Mouse (Mus musculus) right cerebral cortex, postnatal 25 days (tissue): ENCODE results near the gene Entpd1.
"Not testable (repeated sequence)": the region's sequence is repeated elsewhere in the genome, so short reads cannot be mapped to it uniquely, and the experiment has no call there.

Experiments
- DNase-seq: peaks from one replicate; pipeline ENCODE4 v3.0.0; 2022

The Entpd1 gene

DNA sequence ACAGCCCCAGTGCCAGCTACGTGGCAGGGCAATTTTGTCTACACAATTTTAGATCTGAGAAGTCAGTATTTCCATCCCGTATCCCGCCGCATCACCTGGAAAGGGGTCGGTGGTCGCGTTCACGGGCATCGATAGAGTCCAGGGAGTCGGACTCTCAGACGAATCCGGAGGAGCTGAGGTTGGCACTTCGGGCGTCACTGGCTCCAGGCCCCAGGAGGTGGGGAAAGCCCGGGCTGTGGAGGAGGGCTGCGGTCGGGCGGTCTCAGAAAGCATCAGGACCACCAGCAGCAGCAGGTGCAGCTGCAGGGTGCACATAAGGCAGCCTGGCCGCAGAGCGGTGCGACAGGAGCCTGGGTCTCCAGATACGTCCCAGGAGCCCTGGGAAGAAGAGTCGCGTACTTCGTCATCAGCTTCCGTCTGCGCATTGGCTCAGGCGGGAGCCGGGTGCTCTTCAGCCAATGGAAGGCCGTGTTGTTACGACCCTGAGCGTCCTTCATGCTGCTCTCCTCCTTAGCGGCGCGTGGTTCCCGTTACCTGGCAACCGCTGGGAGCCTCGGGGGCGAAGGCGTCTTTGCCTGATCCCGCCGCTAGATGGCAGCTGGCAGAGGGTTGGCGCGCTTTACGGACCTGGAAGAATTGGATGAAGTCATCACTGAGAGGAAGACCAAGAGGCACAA lies at the start of gene Entpd1, which contains the start of gene Tctn3:
Gene Entpd1 (plus strand): TSS at position 537 of the 677 bp plus-strand sequence.
Gene Tctn3 (minus strand): TSS at position 404 of the 677 bp plus-strand sequence.
- DNase-seq: peak; percentile 96

DNA sequence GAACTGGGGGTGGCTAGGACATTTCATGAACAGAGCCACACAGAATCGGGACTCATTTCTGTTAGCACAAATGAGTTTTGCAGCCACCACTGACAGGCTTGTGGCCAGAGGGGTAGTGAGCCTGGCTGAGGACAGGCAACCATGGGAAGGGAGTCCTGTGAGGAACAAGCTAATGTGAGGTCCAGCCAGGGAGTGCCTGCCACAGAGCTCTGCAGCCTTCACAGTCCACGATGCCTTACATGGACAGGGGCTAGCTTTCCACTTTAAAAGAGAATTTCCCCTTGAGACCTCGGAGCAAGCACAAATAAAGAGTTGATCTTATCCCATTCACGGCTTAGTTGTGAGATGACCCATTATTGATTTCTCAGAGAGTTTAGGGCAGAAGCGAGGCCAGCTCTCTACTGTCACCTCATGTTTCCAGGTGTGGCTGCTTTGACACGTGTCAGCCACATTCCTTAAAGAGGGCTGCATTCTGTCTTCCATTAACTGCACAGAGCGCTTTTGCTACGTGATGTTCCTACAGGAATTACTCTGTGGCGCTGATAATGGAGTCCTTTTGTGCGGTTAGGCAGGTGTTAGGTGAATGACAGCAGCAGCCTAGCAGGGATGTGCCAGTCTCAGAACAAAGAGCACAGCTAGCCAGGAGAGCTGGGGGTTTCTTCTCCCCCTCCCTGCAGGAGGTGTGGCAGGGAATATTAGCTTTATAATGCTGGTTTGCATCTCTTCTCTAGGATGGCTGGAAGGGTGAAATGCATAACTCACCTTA lies 48.1 kb upstream of the Entpd1 start:
- no peak for DNase-seq

DNA sequence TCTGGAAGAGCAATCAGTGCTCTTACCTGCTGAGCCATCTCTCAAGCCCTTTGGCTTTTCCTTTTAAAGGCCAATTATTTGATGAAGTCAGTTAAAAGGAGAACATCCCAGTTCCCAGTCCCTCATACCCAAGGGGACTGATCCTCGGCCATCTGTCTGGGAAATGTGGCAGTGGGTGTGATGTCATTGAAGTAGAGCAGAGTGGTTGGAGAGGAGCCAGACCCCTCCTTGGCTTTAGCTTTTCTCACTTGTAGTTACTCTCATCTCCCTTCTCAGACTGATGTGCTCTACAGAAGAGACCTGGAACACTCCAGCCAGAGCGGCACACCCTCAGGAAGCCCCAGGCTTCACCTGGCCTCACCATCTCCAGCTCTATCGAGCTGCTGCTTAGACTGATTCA lies 44.5 kb upstream of the Entpd1 start:
- DNase-seq: no peak

DNA sequence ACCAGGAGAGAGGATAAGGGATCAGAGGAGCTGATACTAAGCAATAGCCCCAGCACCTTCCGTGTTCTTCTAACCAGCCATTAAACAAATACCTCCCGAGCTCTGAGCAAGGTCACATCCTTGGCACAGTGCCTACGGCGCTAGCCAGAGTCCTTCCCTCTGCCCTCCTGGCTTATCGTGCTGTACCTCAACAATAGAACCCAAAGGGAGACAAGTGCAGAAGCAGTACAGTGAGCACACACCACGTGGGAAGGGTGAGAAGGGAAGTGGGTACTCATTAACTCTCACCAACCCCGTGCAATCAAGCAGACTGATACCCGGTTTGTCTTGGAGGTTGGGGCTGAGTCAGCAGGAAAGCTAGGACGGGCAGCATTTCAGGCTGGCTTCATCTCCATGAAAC lies 41.4 kb upstream of the Entpd1 start:
- DNase-seq: no peak

DNA sequence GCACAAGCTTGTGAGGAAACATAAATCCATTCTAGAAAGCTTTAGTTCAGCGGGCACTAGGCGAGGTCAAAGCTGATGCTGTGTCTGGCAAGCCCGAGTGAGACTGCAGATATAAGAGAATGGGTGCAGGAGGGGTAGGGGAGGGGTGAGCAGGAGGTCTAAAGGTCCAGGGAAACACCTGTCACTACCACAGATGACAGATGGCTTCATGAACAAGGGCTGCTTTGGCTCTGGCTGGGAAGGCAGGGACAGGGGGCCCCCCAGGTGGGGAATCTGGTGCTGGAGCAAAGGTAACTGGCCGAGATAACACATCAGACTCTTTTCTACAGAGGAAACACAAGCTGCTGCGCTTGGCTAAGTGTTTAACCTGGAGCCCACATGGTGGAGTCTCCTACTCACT lies 36.7 kb upstream of the Entpd1 start:
- DNase-seq: no peak

DNA sequence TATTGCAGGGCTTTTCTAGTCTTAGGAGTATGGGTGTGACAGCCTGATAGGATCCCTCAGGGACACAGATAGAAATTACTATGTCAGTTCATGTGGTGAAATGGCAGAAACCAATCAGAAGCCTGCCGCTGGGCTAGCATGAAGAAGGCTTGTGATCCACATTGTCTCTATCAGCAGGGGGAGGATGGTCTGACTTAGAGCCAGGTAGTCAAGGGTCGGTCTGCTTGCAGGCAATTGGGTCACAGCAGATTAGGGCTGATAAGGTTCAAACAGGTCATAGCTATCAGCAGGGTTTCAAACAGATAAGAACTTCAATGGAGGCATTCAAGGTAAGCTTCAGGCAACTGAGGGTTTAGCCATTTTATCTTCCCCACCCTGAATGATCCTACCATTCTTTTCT lies 31.3 kb upstream of the Entpd1 start:
- no peak for DNase-seq

DNA sequence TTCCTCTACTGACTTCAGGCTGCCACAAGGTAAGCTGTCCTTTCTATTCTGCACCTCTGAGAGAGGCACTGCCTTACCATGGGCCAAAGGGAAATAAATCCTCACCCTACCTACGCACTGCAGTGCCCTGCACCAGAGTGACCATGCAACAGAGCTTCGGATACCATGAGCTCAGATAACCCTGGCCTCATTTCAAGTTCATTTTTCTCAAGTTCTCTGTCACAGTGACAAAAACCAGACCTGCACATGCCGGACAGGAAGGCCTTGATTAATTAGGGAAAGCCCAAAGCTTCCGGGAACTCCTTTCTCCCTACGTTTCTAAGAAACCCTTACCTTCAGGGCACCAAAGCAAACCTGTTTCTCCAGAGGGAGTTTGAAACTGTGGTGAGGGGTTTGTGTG lies 30.5 kb upstream of the Entpd1 start:
- DNase-seq: no peak

DNA sequence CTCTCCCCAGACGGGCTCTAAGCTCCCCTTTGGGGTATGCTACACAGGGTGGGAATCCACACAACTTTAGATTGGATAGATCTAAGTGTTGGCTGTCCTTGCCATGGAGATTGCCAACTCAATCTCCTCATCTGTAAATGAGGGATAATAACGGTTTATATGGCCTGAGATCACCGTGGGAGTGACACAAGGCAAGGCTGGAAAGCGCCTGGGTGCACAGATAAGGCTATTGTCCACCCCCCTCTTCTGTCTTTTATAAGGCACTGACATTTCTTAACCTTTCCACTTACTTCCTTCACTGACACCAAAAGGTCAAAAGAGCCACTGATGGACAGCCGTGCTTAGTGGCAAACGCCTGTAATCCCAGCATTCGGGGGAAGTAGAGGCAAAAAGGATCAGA lies 25.3 kb upstream of the Entpd1 start:
- no peak for DNase-seq

DNA sequence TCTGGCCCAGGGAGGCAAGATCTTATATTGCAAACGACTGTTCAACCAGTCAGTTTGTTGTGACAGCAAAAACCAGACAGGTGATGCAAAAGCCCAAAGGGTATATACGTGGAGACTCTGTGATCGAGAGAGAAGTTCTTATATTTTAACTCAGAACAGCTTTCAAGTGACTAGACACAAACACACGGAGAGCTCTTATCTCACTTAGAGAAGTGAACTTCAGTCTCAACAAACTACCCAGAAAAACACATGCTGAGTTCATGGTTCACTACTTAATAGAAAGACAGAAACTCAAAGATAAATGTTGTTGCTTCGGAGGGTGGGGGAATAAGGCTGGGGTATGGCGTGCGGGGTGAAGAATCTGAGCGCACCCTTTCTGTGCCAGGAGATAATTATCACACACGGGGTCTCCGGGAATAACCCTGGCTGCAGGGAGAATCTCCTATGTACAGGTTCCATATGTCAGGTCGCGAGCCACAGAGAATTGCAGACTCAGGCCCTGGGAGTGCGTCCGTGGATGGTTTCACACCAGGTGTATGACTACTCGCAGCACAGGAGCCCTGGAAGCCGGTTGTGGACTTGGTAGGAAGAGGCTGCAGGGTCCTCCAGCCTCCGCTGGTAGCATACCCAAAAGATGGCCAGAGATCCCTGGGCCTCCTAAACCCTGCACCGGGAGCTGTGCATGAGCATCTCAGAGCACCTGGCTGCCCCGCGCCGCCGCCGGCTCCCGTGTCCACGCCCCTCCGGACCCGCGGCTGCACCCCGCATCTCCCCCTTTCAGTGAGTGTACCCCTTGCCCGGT lies 24.5 kb upstream of the Entpd1 start:
- no peak for DNase-seq

DNA sequence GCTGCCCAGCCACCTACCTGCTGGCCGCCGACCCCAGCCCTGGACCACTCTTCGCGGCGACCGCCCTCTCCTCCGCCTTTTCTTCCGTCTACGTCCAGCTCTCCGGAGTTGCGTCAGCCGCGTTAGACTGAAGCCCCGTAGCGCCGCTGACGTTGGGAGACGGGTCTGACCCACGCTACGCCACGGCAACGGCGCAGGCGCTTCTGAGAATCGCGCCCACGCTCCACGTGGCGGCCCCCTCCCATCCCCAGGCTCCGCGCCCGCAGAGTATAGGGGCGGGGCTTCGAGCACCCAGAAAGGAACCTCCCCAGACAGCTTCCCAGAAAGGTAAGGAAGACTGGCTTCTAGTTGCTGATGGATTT lies 23.9 kb upstream of the Entpd1 start, which contains the start of gene Aldh18a1:
Gene Aldh18a1 (minus strand): TSS at position 171 of the 362 bp plus-strand sequence.
- peak; percentile 94 for DNase-seq

DNA sequence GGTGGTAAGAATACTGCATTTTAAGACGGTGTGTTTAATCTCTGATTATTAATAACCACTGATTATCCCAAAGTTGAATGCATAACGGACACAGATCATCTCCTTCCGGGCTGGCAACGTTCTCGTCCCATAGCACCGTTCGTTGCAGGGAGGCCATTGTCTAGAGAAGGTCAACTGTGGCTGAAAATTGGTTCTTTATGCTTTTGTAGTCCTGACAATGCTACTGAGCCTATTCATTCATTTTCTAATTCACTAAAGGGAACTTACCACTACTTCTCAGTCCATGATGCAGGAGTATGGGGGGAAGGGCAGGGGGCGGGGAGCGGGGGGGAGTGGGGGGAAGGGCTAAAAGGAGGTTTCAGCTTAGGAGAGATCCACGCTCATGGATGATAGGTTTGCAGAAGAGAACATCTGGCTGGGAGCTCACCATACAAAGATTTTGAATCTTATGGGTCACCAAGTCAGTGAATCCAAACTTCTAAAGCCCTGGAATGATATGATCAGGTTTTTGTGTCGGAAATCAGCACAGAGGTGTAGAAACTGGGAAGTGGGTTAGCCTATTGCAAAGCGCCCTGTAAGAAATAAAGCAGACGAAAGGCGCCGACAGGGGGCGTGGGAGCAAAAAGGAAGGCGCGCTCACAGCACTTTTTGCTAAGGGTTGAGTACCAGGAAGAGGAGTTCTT lies 23.2 kb upstream of the Entpd1 start:
- peak; percentile 83 for DNase-seq

DNA sequence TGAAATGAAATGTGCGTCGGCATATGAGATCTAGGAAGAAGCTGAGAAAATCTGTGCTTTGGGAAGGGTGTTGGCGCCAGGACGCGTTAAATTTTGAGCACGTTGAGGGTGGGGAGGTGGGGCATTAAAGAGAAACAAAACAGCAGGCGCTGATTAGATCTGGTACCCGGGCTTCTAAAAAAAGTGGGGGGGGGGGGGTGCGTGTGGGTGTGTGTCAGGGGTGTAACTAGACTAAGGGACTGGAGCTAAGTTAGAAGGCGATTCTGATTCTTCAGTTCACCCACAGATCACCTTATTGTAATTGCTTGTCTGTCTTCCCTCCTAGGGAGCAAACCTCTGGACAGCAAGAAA lies 22.7 kb upstream of the Entpd1 start:
- no peak for DNase-seq

DNA sequence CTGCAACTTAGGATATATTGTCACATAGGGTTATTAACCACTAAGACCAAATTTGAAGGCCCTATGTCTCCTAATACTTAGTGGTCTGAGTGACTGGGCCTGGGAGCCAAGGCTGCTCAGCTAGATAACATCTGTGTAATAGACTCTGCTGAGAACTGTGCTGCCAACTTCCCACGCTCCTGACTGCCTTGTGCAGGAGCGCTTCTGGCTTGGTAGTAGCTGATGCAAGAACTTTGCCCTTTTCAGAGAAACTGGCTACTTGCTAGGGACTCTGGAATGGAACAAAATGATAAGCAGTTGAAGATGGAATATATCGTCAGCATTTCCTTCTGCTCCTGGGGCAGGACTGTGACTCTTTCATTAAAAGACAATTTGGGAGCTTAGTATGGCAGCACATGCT lies 16.9 kb upstream of the Entpd1 start:
- no peak for DNase-seq

DNA sequence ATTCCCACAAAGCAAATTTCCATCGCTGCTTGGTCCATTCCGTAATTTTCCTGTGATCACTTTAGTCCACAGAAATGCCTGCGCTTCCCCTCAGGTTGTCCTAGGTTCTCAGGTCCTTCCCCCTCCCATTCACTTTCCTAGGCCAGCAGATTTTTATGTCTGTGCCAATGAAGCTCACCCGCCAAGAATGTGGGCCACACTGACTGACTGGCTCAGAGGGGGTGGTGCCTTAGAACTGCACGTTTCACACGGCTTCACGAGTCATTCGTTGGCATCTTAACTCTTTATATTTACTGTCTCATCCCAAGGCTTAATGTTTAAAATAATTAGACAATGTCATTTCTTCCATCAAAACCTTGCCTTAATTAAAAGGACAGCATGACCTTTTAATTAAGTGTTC lies 16.3 kb upstream of the Entpd1 start:
- no peak for DNase-seq

DNA sequence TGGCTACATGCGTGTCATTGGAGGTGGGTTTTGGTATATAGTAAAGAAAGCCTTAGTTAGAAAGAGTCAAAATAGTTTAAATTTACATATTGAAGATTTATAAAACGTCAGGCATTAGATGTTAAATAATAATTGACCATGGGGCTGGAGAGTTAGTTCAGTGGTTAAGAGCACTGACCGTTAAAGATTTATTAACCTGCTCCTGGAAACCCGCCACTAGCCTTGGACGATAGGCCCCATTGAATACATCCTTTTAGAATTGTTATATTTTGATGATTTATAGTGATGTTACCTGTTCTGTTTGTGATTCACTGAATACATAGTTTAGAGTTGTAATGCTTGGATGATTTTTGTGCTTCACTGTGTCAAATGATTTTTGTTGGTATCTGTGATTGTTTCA lies 11.3 kb upstream of the Entpd1 start:
- DNase-seq: not testable (repeated sequence)

DNA sequence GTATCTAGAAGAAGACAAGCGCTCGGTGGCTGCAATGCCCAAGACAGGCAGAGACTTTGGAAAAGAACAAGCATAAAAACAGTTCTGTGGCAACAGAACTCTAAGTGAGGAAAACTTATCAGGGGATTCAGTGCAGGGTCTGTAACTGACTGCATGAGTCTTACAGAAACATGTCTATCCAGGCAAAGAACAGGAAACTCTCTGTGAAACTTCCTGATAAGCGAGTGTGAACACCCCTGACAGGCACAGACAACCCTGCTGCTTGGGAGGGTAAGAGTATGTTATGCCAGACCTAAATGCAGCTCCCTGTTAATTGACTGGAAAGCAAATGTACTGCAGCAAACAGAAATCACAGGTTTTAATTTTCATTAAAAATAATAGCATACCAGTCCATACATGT lies 10.3 kb upstream of the Entpd1 start:
- no peak for DNase-seq

DNA sequence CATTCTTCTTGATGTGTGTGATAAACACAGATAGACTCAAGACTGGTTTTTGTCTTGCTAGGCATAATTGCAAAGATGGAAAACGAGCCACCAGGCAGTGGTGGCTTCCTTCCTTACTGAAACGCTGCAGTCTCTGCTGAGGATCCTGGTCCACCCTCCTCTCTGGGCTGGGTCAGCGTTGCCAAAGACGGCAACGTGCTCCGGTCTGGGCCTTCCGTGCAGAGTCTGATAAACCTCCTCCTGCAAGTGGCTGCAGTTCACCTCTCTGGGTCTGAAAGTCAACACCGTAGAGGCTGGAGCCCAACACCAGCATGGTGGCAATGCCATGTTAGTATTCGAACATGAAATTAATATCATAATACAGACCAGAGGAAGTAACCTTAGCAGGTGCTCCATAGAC lies 7.0 kb upstream of the Entpd1 start:
- DNase-seq: no peak

DNA sequence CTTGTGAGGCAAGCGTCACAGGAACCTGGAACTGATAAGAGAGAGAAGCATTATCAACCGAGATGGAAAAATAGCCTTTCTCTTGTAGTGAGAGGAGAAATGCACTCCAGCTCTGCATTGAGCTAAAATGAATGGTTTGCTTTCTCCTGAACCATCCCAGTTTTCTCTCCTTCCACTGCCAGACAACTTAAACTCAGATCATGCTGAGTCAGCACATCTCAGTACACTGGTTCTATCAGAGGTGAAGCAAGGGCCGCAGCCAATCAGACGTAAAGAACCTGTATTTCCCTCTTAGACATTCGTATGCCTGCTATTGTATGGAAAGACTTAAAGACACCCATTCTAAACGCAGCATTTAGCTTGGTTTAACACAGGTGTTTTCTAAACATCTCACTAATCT lies 4.5 kb upstream of the Entpd1 start:
- DNase-seq: no peak

DNA sequence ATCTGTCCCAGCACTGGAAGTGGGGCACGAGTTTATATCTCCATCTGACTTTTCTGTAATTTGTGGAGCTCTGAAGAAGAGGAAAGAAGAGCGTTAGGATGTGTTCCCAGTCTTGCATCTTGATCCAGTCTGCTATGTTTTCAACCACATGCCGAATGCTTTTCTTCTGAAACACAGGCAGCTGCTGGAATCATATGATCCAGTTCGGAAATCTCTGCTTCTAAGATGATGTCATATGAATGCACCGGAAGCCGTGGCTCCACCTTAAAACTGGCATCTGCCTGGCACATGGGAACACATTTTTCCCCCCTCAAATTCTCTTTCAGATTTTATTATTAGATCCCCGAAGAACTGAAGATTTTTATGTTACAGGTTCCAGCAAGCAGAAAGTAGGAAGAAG lies 2.6 kb downstream of the Entpd1 start:
- no peak for DNase-seq

DNA sequence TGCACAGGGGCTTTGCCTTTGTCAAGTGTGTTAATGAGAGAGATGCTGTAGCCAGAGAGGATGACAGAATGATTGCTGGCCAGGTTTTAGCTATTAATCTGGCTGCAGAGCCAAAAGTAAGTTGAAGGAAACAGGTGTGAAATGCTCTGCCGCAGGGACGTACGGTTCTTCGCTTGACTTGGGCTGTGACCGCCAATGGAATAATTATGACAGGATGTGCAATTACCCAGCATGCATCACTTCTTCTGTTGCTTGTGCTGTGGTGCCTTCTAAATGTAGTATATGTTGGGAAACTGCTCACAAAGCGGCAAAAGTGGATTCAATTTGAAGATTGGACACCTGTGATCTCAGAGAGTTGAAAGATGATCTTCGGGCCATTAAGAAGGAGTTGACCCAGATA lies 3.9 kb downstream of the Entpd1 start:
- DNase-seq: no peak

DNA sequence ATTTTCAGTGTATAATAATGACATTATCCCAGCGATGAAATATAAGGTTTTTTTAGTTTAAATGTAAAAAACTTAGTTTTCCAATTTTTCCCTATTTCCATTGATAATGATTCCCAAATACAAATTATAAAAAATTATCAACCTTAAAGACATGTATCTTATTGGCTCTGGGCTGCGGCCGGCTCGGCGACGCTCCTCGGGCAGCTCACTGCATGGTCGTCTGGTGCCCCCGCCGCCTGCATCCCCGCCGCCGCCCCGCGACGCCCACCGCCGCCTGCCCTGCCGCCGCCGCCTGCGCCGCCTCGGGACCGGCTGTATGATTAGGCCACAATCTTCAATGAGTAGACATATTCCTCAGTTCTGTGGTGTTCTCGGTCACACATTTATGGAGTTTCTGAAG lies 9.4 kb downstream of the Entpd1 start:
- not testable (repeated sequence) for DNase-seq

DNA sequence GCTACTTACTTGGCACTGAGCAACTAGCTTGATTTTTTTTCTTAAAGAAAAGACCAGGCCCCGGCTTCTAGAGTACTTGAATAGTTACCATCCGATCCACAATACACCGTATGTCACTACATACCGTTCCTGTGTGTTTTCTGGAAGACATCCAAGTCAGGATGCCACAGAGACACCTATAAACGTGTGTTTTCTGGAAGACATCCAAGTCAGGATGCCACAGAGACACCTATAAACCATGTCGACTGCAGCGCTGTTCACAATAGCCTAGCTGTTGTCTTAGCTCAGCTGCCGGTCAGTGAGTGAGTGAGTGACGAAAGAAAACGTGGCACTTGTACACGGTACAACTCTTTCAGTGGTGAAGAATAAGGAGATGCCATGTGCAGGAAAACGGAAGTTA lies 13.8 kb downstream of the Entpd1 start:
- no peak for DNase-seq

DNA sequence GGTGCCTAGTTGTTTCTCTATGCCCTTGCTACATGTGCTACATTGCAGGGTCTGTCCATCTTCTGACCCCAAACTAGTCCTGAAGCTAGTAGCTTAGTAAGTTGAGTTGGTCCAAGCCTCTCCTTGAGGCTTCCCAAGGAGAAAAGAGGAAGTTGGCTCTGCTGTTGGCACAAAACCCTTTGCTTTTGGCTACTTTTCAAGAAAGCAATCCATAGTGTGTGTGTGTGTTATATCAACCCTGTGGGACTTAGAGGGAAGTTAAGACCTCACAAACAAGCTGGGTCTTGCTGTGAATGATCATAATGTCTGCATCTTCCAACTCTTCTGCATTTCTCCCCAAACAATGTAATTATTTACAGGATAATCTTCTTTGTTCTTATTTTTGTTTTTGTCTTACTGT lies 16.8 kb downstream of the Entpd1 start:
- no peak for DNase-seq
